Mouse (Mus musculus) liver, embryonic 15.5 days (tissue): Measurements from ENCODE around the gene Dcdc2b. TPM values are rescaled to one million over a fixed set of nuclear protein-coding genes. Genes with fewer than 3 reads are reported as not detected.

ENCODE experiments used
- ATAC-seq: fragments of 200-750 bp; cut with Nextera tagmentation; 2 replicates; pipeline ENCODE4 v1.8.0; 2017; ENCODE audit warnings: moderate number of reproducible peaks, mild to moderate bottlenecking, moderate library complexity; ENCODE audit not compliant: insufficient read depth
- H3K27ac ChIP-seq: fragments of 300-500 bp; sonication (generic); replicated peaks from 2 replicates; pipeline ENCODE4 v1.5.1; 2015; ENCODE audit warnings: mild to moderate bottlenecking, inconsistent platforms
- H3K27me3 ChIP-seq: fragments of 300-500 bp; sonication (generic); 2 replicates; pipeline ENCODE4 v1.6.1; 2015; ENCODE audit warnings: mild to moderate bottlenecking, inconsistent platforms
- H3K36me3 ChIP-seq: fragments of 300-500 bp; sonication (generic); replicated peaks from 2 replicates; pipeline ENCODE4 v1.6.1; 2015; ENCODE audit warnings: moderate library complexity, mild to moderate bottlenecking, inconsistent platforms
- H3K4me1 ChIP-seq: fragments of 300-500 bp; sonication (generic); replicated peaks from 2 replicates; pipeline ENCODE4 v1.6.1; 2015; ENCODE audit warnings: inconsistent platforms
- H3K4me2 ChIP-seq: fragments of 300-500 bp; sonication (generic); 2 replicates; pipeline ENCODE4 v1.6.1; 2015; ENCODE audit warnings: moderate library complexity, mild to moderate bottlenecking, inconsistent platforms
- H3K4me3 ChIP-seq: fragments of 300-500 bp; sonication (generic); replicated peaks from 2 replicates; pipeline ENCODE4 v1.5.1; 2015; ENCODE audit warnings: mild to moderate bottlenecking, inconsistent platforms
- H3K9ac ChIP-seq: fragments of 300-500 bp; sonication (generic); 2 replicates; pipeline ENCODE4 v1.6.1; 2015; ENCODE audit warnings: moderate library complexity, mild to moderate bottlenecking, inconsistent platforms
- H3K9me3 ChIP-seq: fragments of 300-500 bp; sonication (generic); replicated peaks from 2 replicates; pipeline ENCODE4 v1.6.1; 2016; ENCODE audit warnings: inconsistent platforms
- WGBS: fragments of 180-500 bp; shearing (Covaris S2); methylation state at CpG from one replicate; pipeline ENCODE4 v1.1.7; 2015; ENCODE audit warnings: mixed read lengths; ENCODE audit not compliant: insufficient replicate concordance; 5-methylcytosine and 5-hydroxymethylcytosine counted together
- polyA plus RNA-seq: library from polyadenylated mRNA; unstranded; fragments of >200 nt; fragmentation: Nextera tagmentation; extraction: Ambion mirVana; gene quantifications from 2 replicates; pipeline ENCODE4 v1.2.1, GENCODE M21; 2015

Dcdc2b gene
- polyA plus RNA-seq, 1 experiment from 2014 or later = 0.70 TPM

DNA sequence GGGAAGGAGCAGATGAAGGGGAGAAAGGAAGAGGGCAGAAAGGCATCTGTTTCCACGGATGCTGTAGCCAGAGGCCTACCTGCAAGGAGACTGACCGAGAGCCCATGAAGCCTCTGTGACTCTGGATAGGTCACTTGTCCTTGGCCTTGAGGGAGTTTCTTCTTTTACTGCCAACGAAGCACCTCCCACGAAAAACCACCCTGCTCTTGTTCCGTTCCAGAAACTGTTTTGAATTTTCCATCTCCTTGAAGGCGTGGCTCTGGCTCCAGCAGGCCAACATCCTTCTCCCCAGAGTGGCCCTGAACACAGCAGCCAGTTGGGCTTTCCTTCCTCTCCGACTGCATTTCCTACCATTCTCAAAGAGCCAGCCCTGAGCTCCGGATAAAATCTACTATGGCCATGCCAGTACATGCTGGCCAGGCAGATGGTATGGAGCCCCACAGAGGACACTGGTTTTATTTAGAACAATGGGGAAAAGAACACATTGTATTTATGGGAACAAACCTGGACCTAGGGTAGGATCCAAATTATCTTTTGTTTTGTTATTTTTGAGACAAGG, 7.3 kb upstream of the Dcdc2b start:
- Histone ChIP-seq H3K9me3 (no peaks in the 10 kb centered on the region), H3K9ac (no peak overlapping the region), H3K36me3 (peaks cover 14% of the 10 kb centered on the region), H3K4me3 (no peak overlapping the region), H3K27ac (0 out of 2 replicates have a peak overlapping the region, but pooled peaks have one; percentile 46), H3K27me3 (no peaks in the 10 kb centered on the region), H3K4me2 (no peak overlapping the region), H3K4me1 (peaks cover 72% of the 10 kb centered on the region)
- 67% methylated on average over 8 of the region's 8 CpGs for WGBS
- no peak for ATAC-seq

DNA sequence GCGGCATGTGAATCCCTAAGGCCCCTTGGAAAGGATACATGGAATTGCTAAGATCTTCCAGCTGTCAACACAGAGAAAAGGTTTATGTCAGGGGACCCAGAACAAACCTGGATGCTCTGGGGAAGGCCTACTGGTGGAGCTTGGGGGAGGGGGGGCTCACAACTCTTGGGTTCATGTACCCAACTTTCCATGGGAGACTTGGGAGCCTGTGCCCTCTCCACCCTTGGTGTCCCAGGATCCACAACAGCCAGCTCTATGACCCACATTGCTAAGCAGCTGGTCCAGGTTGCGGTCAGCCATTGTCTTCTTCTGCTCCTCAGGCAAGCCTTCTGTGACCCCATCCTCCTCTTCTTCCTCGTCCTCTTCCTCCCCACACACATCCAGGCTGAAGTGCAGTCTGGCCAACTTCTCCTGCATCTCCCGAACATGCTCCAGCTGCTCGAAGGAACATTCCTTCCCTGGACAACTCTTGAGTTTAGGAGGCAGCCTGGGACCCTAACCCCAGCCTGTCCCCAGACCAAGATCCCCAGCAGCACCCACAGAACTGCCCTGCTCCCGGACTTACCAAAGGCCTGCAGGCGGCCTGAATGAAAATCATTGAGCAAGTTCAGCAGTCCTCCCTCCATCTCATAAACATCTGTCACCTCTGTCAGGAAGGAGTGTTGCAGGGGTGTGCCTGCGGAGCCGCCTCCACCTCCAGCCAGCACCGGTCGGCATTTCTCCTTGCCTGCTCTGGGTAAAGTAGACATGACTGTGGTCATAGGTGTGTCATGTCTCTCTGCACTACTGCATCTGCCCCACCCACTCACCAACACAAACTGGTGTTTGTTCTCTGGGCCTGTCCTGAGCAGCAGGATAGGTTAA, 6.6 kb upstream of the Dcdc2b start:
- H3K4me3 ChIP-seq = no peak overlapping the region
- H3K27me3 ChIP-seq = no peaks in the 10 kb centered on the region
- WGBS = 77% methylated on average over 11 of the region's 11 CpGs
- no peak overlapping the region for H3K9ac ChIP-seq
- H3K4me2 ChIP-seq = no peak overlapping the region
- ATAC-seq = no peak
- H3K9me3 ChIP-seq = no peaks in the 10 kb centered on the region
- peaks cover 65% of the 10 kb centered on the region for H3K4me1 ChIP-seq
- H3K36me3 ChIP-seq = peaks cover 7% of the 10 kb centered on the region; the same call in 1 of the 2 replicates
- H3K27ac ChIP-seq = 0 out of 2 replicates have a peak overlapping the region, but pooled peaks have one; percentile 46

DNA sequence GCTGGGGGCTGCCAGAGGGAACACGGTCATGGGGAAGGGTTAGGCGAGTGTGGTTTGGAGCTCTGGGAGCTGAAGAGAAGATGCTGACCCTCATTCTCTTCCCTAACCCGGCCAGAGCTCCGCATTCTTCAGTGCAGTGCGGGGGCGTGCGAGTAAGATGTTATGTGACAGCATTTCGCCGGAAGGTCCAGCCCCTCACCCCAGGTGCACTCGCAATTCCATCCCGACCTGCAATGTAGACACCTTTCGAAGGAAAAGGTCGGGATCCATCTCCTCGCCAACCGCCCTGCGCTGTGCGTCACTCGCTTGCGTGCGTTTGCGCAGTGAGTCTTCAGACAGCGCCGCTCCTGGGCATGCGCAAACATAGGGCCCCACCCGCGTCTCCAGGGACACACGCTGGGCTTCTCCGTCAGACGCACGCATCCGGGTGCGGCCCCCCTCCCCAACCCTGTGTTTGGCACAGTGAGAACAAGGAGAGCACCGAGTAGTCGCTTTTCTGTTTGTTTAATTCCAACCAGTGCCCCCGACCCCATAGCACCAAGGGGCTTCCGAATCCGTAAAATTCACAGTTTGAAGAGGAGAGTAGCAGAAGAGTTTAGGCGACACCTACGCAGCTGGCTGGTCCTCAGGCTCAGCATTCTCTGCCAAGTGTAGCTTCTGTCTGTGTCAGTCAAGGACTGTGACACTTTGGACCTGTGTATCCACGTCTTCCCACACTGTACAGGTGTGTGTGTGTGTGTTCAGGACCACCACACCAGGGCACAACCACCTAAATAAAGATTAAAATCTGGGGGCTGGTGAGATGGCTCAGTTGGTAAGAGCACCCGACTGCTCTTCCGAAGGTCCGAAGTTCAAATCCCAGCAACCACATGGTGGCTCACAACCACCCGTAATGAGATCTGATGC, 5.0 kb upstream of the Dcdc2b start, which contains the start of gene Iqcc:
Gene Iqcc, minus strand, starts transcription at position 314 of the 906 bp plus-strand sequence.
- Histone ChIP-seq H3K27ac (peak within 1 kb of the TSS; percentile 83), H3K36me3 (peaks cover 7% of the 10 kb centered on the region; the same call in 1 of the 2 replicates), H3K4me1 (peaks cover 50% of the 10 kb centered on the region), H3K27me3 (no peaks in the 10 kb centered on the region), H3K9ac (peak within 1 kb of the TSS; percentile 84), H3K9me3 (no peaks in the 10 kb centered on the region), H3K4me3 (peak within 1 kb of the TSS; percentile 79), H3K4me2 (peak within 1 kb of the TSS; percentile 95)
- peak; percentile 85 for ATAC-seq
- 4% methylated on average over 44 of the region's 44 CpGs for WGBS

- H3K9ac ChIP-seq = peak overlapping the region; percentile 84
- H3K36me3 ChIP-seq = peaks cover 7% of the 10 kb centered on the region; the same call in 1 of the 2 replicates
- 85% methylated on average over 5 of the region's 5 CpGs for WGBS
- H3K9me3 ChIP-seq = no peaks in the 10 kb centered on the region
- no peak for ATAC-seq
- H3K27ac ChIP-seq = no peak overlapping the region; the same call in 1 of the 2 replicates
- peak overlapping the region; percentile 79 for H3K4me3 ChIP-seq
- H3K27me3 ChIP-seq = no peaks in the 10 kb centered on the region
- peaks cover 40% of the 10 kb centered on the region for H3K4me1 ChIP-seq
- peak overlapping the region; percentile 95 for H3K4me2 ChIP-seq
Measured at GRCm38 (mm10) chr4:129618031-129618430, 4.0 kb upstream of the Dcdc2b start.

- no peak overlapping the region for H3K4me2 ChIP-seq
- 83% methylated on average over 7 of the region's 7 CpGs for WGBS
- ATAC-seq = no peak
Measured at GRCm38 (mm10) chr4:129617121-129617641, 3.1 kb upstream of the Dcdc2b start.

GRCm38 (mm10) chr4:129616631-129617030, 2.6 kb upstream of the Dcdc2b start:
- Histone ChIP-seq H3K36me3 (peaks cover 7% of the 10 kb centered on the region; the same call in 1 of the 2 replicates), H3K4me2 (no peak overlapping the region), H3K9me3 (no peaks in the 10 kb centered on the region), H3K9ac (no peak overlapping the region), H3K27me3 (no peaks in the 10 kb centered on the region), H3K4me3 (no peak overlapping the region), H3K4me1 (peaks cover 27% of the 10 kb centered on the region), H3K27ac (no peak overlapping the region)
- WGBS = 80% methylated on average over 3 of the region's 3 CpGs
- ATAC-seq = no peak

More at GRCm38 (mm10) chr4:129617121-129617641, 3.1 kb upstream of the Dcdc2b start:
- peaks cover 7% of the 10 kb centered on the region; the same call in 1 of the 2 replicates for H3K36me3 ChIP-seq
- H3K4me1 ChIP-seq = peaks cover 32% of the 10 kb centered on the region
- H3K27me3 ChIP-seq = no peaks in the 10 kb centered on the region
- H3K27ac ChIP-seq = no peak overlapping the region
- H3K9ac ChIP-seq = no peak overlapping the region
- H3K9me3 ChIP-seq = no peaks in the 10 kb centered on the region
- no peak overlapping the region for H3K4me3 ChIP-seq

DNA sequence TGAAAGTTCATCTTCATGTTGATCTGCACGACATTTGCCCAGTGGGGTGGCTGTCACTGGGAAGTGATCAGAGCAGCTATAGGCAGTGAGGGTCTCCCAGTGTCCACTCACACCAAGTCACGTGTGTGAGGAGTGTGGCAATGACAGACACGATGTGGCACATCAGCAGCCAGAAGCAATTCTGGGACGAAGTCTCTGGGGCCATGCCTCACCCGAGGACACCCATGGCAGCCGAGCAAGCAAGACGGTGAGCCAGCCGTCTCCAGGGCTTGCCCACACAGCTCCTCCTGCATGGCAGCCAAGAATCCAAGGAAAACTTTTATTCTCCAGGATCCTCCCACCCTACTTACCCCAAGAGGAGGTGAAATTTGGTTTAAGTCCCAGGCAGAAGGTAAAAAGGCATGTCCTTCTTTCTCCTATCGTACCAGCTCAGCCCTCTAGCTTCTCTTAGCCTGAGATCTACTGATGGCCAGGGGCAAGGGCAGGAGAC, 1.8 kb upstream of the Dcdc2b start:
- no peaks in the 10 kb centered on the region for H3K9me3 ChIP-seq
- no peak overlapping the region for H3K4me2 ChIP-seq
- no peak overlapping the region for H3K9ac ChIP-seq
- no peaks in the 10 kb centered on the region for H3K27me3 ChIP-seq
- peaks cover 7% of the 10 kb centered on the region; the same call in 1 of the 2 replicates for H3K36me3 ChIP-seq
- no peak overlapping the region for H3K27ac ChIP-seq
- WGBS = 81% methylated on average over 9 of the region's 9 CpGs
- H3K4me1 ChIP-seq = peaks cover 23% of the 10 kb centered on the region
- H3K4me3 ChIP-seq = no peak overlapping the region
- no peak for ATAC-seq

- no peak for ATAC-seq
Measured at GRCm38 (mm10) chr4:129610472-129610871, 3.6 kb downstream of the Dcdc2b start.

GRCm38 (mm10) chr4:129610026-129610425, 4.0 kb downstream of the Dcdc2b start:
- no peak overlapping the region for H3K9ac ChIP-seq
- peaks cover 15% of the 10 kb centered on the region for H3K4me1 ChIP-seq
- H3K36me3 ChIP-seq = peaks cover 47% of the 10 kb centered on the region
- no peaks in the 10 kb centered on the region for H3K9me3 ChIP-seq
- no peak for ATAC-seq
- WGBS = 89% methylated on average over 4 of the region's 4 CpGs
- H3K27ac ChIP-seq = no peak overlapping the region
- H3K4me2 ChIP-seq = no peak overlapping the region
- H3K4me3 ChIP-seq = no peak overlapping the region
- no peaks in the 10 kb centered on the region for H3K27me3 ChIP-seq

More at GRCm38 (mm10) chr4:129610472-129610871, 3.6 kb downstream of the Dcdc2b start:
- Histone ChIP-seq H3K4me3 (no peak overlapping the region), H3K9ac (no peak overlapping the region), H3K36me3 (peaks cover 44% of the 10 kb centered on the region), H3K9me3 (no peaks in the 10 kb centered on the region), H3K4me2 (no peak overlapping the region), H3K27me3 (no peaks in the 10 kb centered on the region), H3K27ac (no peak overlapping the region), H3K4me1 (peaks cover 15% of the 10 kb centered on the region)
- WGBS = 63% methylated on average over 4 of the region's 4 CpGs

- no peak for ATAC-seq
- Histone ChIP-seq H3K27ac (no peak overlapping the region), H3K4me2 (no peak overlapping the region), H3K27me3 (no peaks in the 10 kb centered on the region), H3K4me1 (peaks cover 15% of the 10 kb centered on the region), H3K9me3 (no peaks in the 10 kb centered on the region), H3K9ac (no peak overlapping the region), H3K36me3 (peaks cover 55% of the 10 kb centered on the region), H3K4me3 (no peak overlapping the region)
- WGBS = 64% methylated on average over 12 of the region's 12 CpGs
Measured at GRCm38 (mm10) chr4:129609139-129609631, 4.9 kb downstream of the Dcdc2b start.
